Mouse (Mus musculus) hindbrain, postnatal 0 days (tissue): Measurements from ENCODE around the gene Mb21d2. TPM values are rescaled to one million over a fixed set of nuclear protein-coding genes. Genes with fewer than 3 reads are reported as not detected.
A peak's percentile ranks its signal among the peaks of the same experiment; 100 is the strongest.

Source experiments
- ATAC-seq: fragments of 200-750 bp; cut with Nextera tagmentation; 2 replicates; pipeline ENCODE4 v1.8.0; 2017; ENCODE audit warnings: mild to moderate bottlenecking, moderate TSS enrichment, moderate library complexity
- DNase-seq: peaks from one replicate; pipeline ENCODE4 v3.0.0-alpha.2; 2015; ENCODE audit warnings: low spot score
- H3K27ac ChIP-seq: fragments of 300-500 bp; sonication (generic); 2 replicates; pipeline ENCODE4 v1.5.1; 2014; ENCODE audit warnings: mild to moderate bottlenecking
- H3K27me3 ChIP-seq: fragments of 300-500 bp; sonication (generic); 2 replicates; pipeline ENCODE4 v1.6.1; 2014; ENCODE audit warnings: low read length, mixed read lengths; ENCODE audit not compliant: insufficient read depth
- H3K36me3 ChIP-seq: fragments of 300-500 bp; sonication (generic); 2 replicates; pipeline ENCODE4 v1.6.1; 2014; ENCODE audit warnings: low read length, mixed read lengths; ENCODE audit not compliant: insufficient read depth
- H3K4me1 ChIP-seq: fragments of 300-500 bp; sonication (generic); 2 replicates; pipeline ENCODE4 v1.6.1; 2014; ENCODE audit warnings: antibody characterized with exemption, low read length, mixed read lengths; ENCODE audit not compliant: insufficient read depth
- H3K4me2 ChIP-seq: fragments of 300-500 bp; sonication (generic); 2 replicates; pipeline ENCODE4 v1.6.1; 2014; ENCODE audit warnings: low read depth, mild to moderate bottlenecking, low read length, moderate library complexity, mixed read lengths
- H3K4me3 ChIP-seq: fragments of 300-500 bp; sonication (generic); 2 replicates; pipeline ENCODE4 v1.5.1; 2014; ENCODE audit warnings: low read length
- H3K9ac ChIP-seq: fragments of 300-500 bp; sonication (generic); replicated peaks from 2 replicates; pipeline ENCODE4 v1.6.1; 2014; ENCODE audit warnings: mild to moderate bottlenecking, low read length, moderate library complexity, mixed read lengths
- H3K9me3 ChIP-seq: fragments of 300-500 bp; sonication (generic); 2 replicates; pipeline ENCODE4 v1.6.1; 2016; ENCODE audit warnings: low read length, mixed read lengths
- CTCF ChIP-seq: IDR thresholded peaks from 2 replicates; pipeline ENCODE4 v1.5.1; 2016; ENCODE audit warnings: antibody characterized with exemption, control low read depth, low read depth
- WGBS: fragments of 180-500 bp; shearing (Covaris S2); extraction: QIAGEN DNeasy Blood & Tissue Kit; methylation state at CpG from one replicate; pipeline ENCODE4 v1.1.7; 2014; 5-methylcytosine and 5-hydroxymethylcytosine counted together
- polyA plus RNA-seq: library from polyadenylated mRNA; unstranded; fragments of >200 nt; fragmentation: Nextera tagmentation; extraction: Ambion mirVana; gene quantifications from 2 replicates; pipeline ENCODE4 v1.2.1, GENCODE M21; 2015
- total RNA-seq: library from RNA; depleted of rRNA; stranded (reverse); fragments of >200 nt; gene quantifications from 2 replicates; pipeline ENCODE4 v1.2.3, GENCODE M21; 2014; rRNA removed

The Mb21d2 gene
- total RNA-seq = 62.3 and 69.5 TPM in 2 replicates
- 19.9 and 21.4 TPM in 2 replicates for polyA plus RNA-seq

GRCm38 (mm10) chr16:28928815-28929685 is at the start of gene Mb21d2:
Gene Mb21d2, minus strand, starts transcription at chr16:28929673.
- under 1% methylated on average over 73 of the region's 73 CpGs for WGBS
- peak within 1 kb of the TSS; percentile 83 for H3K4me3 ChIP-seq
- TF ChIP-seq CTCF = no peak
- no peaks in the 10 kb centered on the region for H3K36me3 ChIP-seq
- peak within 1 kb of the TSS; percentile 93 for H3K27ac ChIP-seq
- peak within 1 kb of the TSS; percentile 70 for H3K4me2 ChIP-seq
- no peaks in the 10 kb centered on the region for H3K27me3 ChIP-seq
- DNase-seq = peak; percentile 66
- H3K9me3 ChIP-seq = no peaks in the 10 kb centered on the region
- peak within 1 kb of the TSS; percentile 88 for H3K9ac ChIP-seq
- peak; percentile 48 for ATAC-seq
- H3K4me1 ChIP-seq = peaks cover 5% of the 10 kb centered on the region

GRCm38 (mm10) chr16:28966236-28966635 is 36.8 kb upstream of the Mb21d2 start:
- Histone ChIP-seq H3K4me2 (no peak overlapping the region), H3K36me3 (no peaks in the 10 kb centered on the region), H3K9ac (no peak overlapping the region), H3K4me3 (no peak overlapping the region), H3K27ac (no peak overlapping the region), H3K9me3 (no peaks in the 10 kb centered on the region), H3K4me1 (no peaks in the 10 kb centered on the region), H3K27me3 (no peaks in the 10 kb centered on the region)
- DNase-seq (peak; percentile 59), ATAC-seq (no peak)
- WGBS = 59% methylated on average over 2 of the region's 2 CpGs
- no peak for TF ChIP-seq CTCF

- no peaks in the 10 kb centered on the region for H3K9me3 ChIP-seq
- H3K4me2 ChIP-seq = no peak overlapping the region
- no peaks in the 10 kb centered on the region for H3K36me3 ChIP-seq
- H3K9ac ChIP-seq = no peak overlapping the region
- TF ChIP-seq CTCF = no peak
- H3K4me3 ChIP-seq = no peak overlapping the region
- 78% methylated on average over 4 of the region's 4 CpGs for WGBS
- DNase-seq = no peak
- no peak for ATAC-seq
- H3K27me3 ChIP-seq = no peaks in the 10 kb centered on the region
- H3K4me1 ChIP-seq = no peaks in the 10 kb centered on the region
- no peak overlapping the region for H3K27ac ChIP-seq
Measured at GRCm38 (mm10) chr16:28964048-28964447, 34.6 kb upstream of the Mb21d2 start.

GRCm38 (mm10) chr16:28962987-28963386 is 33.5 kb upstream of the Mb21d2 start:
- H3K27me3 ChIP-seq = no peaks in the 10 kb centered on the region
- no peaks in the 10 kb centered on the region for H3K4me1 ChIP-seq
- TF ChIP-seq CTCF = no peak
- ATAC-seq = no peak
- no peaks in the 10 kb centered on the region for H3K36me3 ChIP-seq
- no peak overlapping the region for H3K9ac ChIP-seq
- H3K4me2 ChIP-seq = no peak overlapping the region
- DNase-seq = no peak
- no peaks in the 10 kb centered on the region for H3K9me3 ChIP-seq
- H3K4me3 ChIP-seq = no peak overlapping the region
- no peak overlapping the region for H3K27ac ChIP-seq

GRCm38 (mm10) chr16:28949810-28950209 is 20.3 kb upstream of the Mb21d2 start:
- H3K9me3 ChIP-seq = no peaks in the 10 kb centered on the region
- no peak for TF ChIP-seq CTCF
- no peak for DNase-seq
- ATAC-seq = no peak
- H3K36me3 ChIP-seq = no peaks in the 10 kb centered on the region
- H3K9ac ChIP-seq = no peak overlapping the region
- 63% methylated on average over 5 of the region's 5 CpGs for whole genome bisulfite sequencing
- H3K4me2 ChIP-seq = no peak overlapping the region
- no peak overlapping the region for H3K27ac ChIP-seq
- H3K27me3 ChIP-seq = no peaks in the 10 kb centered on the region
- no peak overlapping the region for H3K4me3 ChIP-seq
- H3K4me1 ChIP-seq = no peaks in the 10 kb centered on the region

GRCm38 (mm10) chr16:28943254-28943653 is 13.8 kb upstream of the Mb21d2 start:
- TF ChIP-seq CTCF = no peak
- WGBS = 69% methylated on average over 2 of the region's 2 CpGs
- Histone ChIP-seq H3K9ac (no peak overlapping the region), H3K27ac (no peak overlapping the region), H3K4me3 (no peak overlapping the region), H3K4me2 (no peak overlapping the region), H3K36me3 (no peaks in the 10 kb centered on the region), H3K9me3 (no peaks in the 10 kb centered on the region), H3K27me3 (no peaks in the 10 kb centered on the region), H3K4me1 (no peaks in the 10 kb centered on the region)
- DNase-seq (no peak), ATAC-seq (no peak)
